Mouse (Mus musculus): Measurements from ENCODE around the gene Wbp1l.

GRCm38 (mm10) chr19:46670691-46671090 lies 71.8 kb downstream of the Wbp1l start:
- TF ChIP-seq CTCF (IDR thresholded peaks at IDR 0.05; ENCODE audit: insufficient read depth, low read depth, low read length), result peak; percentile 83
- no peak for TF ChIP-seq POLR2A (IDR thresholded peaks at IDR 0.05; ENCODE audit: insufficient read depth, low read depth, low read length)
